Mouse (Mus musculus): Measurements from ENCODE around the gene Klc4. TPM values are rescaled to one million over a fixed set of nuclear protein-coding genes. Genes with fewer than 3 reads are reported as not detected.
A peak's percentile ranks its signal among the peaks of the same experiment; 100 is the strongest.

Klc4 gene
- polyA plus RNA-seq, 1 experiment from 2014 or later = 45.7 TPM

DNA sequence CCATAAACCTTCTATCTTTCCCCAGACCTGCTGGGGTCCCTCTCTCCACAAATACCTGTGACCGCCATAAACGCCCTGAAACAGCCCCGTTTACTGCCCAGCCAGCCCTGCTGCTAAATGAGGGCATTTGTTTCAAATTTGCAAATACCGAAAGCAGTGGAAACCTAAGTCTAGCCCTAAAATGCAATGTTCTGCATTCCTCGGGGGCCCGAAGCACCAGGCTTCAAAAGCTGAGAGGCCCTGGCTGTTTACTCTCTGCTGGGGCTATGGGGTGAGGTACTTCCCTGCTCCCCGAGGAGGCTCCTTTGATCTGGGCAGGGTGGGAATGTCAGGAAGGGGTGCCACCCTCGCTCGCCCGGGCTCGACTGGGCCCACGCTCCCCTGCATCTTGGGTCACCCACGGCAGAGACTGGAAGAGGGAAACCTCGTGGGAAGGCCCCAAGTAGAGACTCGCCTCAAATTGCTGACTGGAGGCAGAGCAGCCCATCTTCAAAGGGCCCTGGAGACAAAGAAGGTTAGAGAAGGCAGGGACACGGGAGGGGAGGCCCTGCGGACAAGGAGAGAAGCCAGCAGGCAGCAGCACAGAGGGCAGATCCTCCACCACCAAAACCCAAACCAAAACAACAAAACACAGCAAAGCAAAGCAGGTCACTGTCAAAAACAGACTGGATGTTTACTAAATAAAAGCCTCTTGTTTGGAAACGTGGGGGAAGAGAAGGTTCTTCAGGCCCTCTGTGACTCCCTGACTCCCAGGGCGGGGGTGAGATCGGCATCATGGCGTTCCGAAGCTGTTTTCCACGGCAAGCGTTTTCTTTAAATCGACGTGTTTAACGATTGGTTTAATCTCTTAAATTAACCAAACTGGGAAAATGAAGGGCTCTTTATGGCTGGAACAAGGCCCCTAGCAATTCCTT lies 26.8 kb downstream of the Klc4 start:
- ATAC-seq (replicated peaks; ENCODE audit: low FRiP score, low TSS enrichment, low read depth) = peak; percentile 32; the same call in 1 of the 2 replicates
- Histone ChIP-seq H3K9me3 (ENCODE audit: control insufficient read depth, low read length) (no peaks in the 10 kb centered on the region), H3K36me3 (ENCODE audit: control insufficient read depth, insufficient read depth, low read length) (no peaks in the 10 kb centered on the region), H3K27me3 (replicated peaks; ENCODE audit: control insufficient read depth, insufficient read depth, low read length) (no peaks in the 10 kb centered on the region), H3K4me1 (replicated peaks; ENCODE audit: control insufficient read depth, insufficient read depth, low read length) (peaks cover 84% of the 10 kb centered on the region), H3K4me3 (ENCODE audit: low read depth, low read length) (no peak overlapping the region), H3K9ac (ENCODE audit: low read length) (peak overlapping the region; percentile 40), H3K4me2 (ENCODE audit: low read length) (peak overlapping the region; percentile 43), H3K27ac (ENCODE audit: low read depth) (peak overlapping the region; percentile 94)
- DNase-seq (ENCODE audit: low spot score) = peak; percentile 76
- 10% methylated on average over 27 of the region's 27 CpGs for WGBS

GRCm38 (mm10) chr17:46618394-46618768 lies 27.4 kb downstream of the Klc4 start:
- WGBS = 6% methylated on average over 6 of the region's 6 CpGs
- Histone ChIP-seq H3K9me3 (ENCODE audit: control insufficient read depth, low read length) (no peaks in the 10 kb centered on the region), H3K27me3 (replicated peaks; ENCODE audit: control insufficient read depth, insufficient read depth, low read length) (no peaks in the 10 kb centered on the region), H3K4me2 (ENCODE audit: low read length) (peak overlapping the region; percentile 43), H3K9ac (ENCODE audit: low read length) (peak overlapping the region; percentile 40), H3K36me3 (ENCODE audit: control insufficient read depth, insufficient read depth, low read length) (no peaks in the 10 kb centered on the region), H3K27ac (ENCODE audit: low read depth) (peak overlapping the region; percentile 94), H3K4me3 (ENCODE audit: low read depth, low read length) (peak overlapping the region; percentile 10), H3K4me1 (replicated peaks; ENCODE audit: control insufficient read depth, insufficient read depth, low read length) (peaks cover 84% of the 10 kb centered on the region)
- ATAC-seq (replicated peaks; ENCODE audit: low FRiP score, low TSS enrichment, low read depth) (peak; percentile 24; the same call in 1 of the 2 replicates), DNase-seq (ENCODE audit: low spot score) (peak; percentile 70)

DNA sequence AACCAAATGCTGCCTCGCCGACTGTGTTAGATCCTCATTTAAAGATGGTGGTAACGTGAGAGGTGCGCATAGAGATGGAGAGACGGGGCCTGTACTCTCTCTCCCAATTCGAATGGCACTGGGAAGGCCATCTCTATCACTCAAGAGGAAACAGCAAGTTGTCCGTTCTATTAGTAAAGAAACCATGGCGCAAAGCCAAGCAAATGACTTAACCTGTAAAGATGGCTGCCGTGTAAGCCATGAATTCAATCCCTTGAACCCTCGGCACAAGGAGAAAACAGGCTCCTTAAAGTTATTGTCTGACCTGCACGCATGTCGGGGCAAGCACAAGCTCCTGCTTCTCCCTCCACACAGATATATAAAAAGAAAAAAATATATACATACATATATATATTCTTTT lies 28.0 kb downstream of the Klc4 start:
- peak overlapping the region; percentile 40; the same call in 1 of the 2 replicates for H3K9ac ChIP-seq (ENCODE audit: low read length)
- peaks cover 84% of the 10 kb centered on the region for H3K4me1 ChIP-seq (replicated peaks; ENCODE audit: control insufficient read depth, insufficient read depth, low read length)
- 37% methylated on average over 12 of the region's 12 CpGs for WGBS
- H3K4me3 ChIP-seq (ENCODE audit: low read depth, low read length) = peak overlapping the region; percentile 10
- DNase-seq (ENCODE audit: low spot score) = no peak
- H3K4me2 ChIP-seq (ENCODE audit: low read length) = peak overlapping the region; percentile 43
- H3K9me3 ChIP-seq (ENCODE audit: control insufficient read depth, low read length) = no peaks in the 10 kb centered on the region
- no peaks in the 10 kb centered on the region for H3K36me3 ChIP-seq (ENCODE audit: control insufficient read depth, insufficient read depth, low read length)
- peak overlapping the region; percentile 94 for H3K27ac ChIP-seq (ENCODE audit: low read depth)
- no peaks in the 10 kb centered on the region for H3K27me3 ChIP-seq (replicated peaks; ENCODE audit: control insufficient read depth, insufficient read depth, low read length)
- ATAC-seq (replicated peaks; ENCODE audit: low FRiP score, low TSS enrichment, low read depth) = no peak; the same call in 1 of the 2 replicates

DNA sequence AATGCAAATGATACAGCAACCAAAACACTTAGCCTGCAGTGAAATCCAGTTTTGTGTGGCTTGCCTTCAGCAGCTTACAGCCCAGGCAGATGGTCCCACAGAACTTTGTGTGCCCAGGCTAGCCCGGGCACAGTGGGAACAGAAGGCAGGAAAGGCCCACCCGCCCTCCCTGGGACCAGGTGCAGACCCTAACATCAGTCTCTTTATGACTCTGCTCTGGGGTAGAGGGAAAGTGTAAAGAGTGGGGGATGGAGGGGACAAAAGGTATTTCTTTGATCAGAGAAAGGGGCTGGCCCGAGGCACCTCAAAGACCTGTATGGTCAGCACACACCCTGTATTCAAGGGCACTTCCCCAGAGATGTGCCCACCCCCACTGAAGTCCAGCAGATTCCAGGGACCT lies 32.6 kb downstream of the Klc4 start:
- Histone ChIP-seq H3K9ac (ENCODE audit: low read length) (no peak overlapping the region), H3K4me2 (ENCODE audit: low read length) (no peak overlapping the region), H3K27me3 (replicated peaks; ENCODE audit: control insufficient read depth, insufficient read depth, low read length) (no peaks in the 10 kb centered on the region), H3K4me1 (replicated peaks; ENCODE audit: control insufficient read depth, insufficient read depth, low read length) (peaks cover 65% of the 10 kb centered on the region), H3K36me3 (ENCODE audit: control insufficient read depth, insufficient read depth, low read length) (0 out of 2 replicates have a peak, but pooled peaks cover 4% of the 10 kb centered on the region), H3K4me3 (ENCODE audit: low read depth, low read length) (no peak overlapping the region), H3K27ac (ENCODE audit: low read depth) (peak overlapping the region; percentile 24; the same call in 1 of the 2 replicates), H3K9me3 (ENCODE audit: control insufficient read depth, low read length) (no peaks in the 10 kb centered on the region)
- DNase-seq (ENCODE audit: low spot score) = peak; percentile 49
- 32% methylated on average over 3 of the region's 3 CpGs for WGBS
- ATAC-seq (replicated peaks; ENCODE audit: low FRiP score, low TSS enrichment, low read depth) = no peak

- DNase-seq (ENCODE audit: low spot score) (peak; percentile 48), ATAC-seq (replicated peaks; ENCODE audit: low FRiP score, low TSS enrichment, low read depth) (no peak)
- peak overlapping the region; percentile 51; the same call in 1 of the 2 replicates for H3K27ac ChIP-seq (ENCODE audit: low read depth)
- no peak overlapping the region for H3K4me2 ChIP-seq (ENCODE audit: low read length)
- H3K27me3 ChIP-seq (replicated peaks; ENCODE audit: control insufficient read depth, insufficient read depth, low read length) = no peaks in the 10 kb centered on the region
- H3K9me3 ChIP-seq (ENCODE audit: control insufficient read depth, low read length) = no peaks in the 10 kb centered on the region
- H3K36me3 ChIP-seq (ENCODE audit: control insufficient read depth, insufficient read depth, low read length) = 0 out of 2 replicates have a peak, but pooled peaks cover 4% of the 10 kb centered on the region
- no peak overlapping the region for H3K4me3 ChIP-seq (ENCODE audit: low read depth, low read length)
- WGBS = 22% methylated on average over 4 of the region's 4 CpGs
- peaks cover 61% of the 10 kb centered on the region for H3K4me1 ChIP-seq (replicated peaks; ENCODE audit: control insufficient read depth, insufficient read depth, low read length)
- H3K9ac ChIP-seq (ENCODE audit: low read length) = no peak overlapping the region
These were observed 33.0 kb downstream of the Klc4 start for GRCm38 (mm10) chr17:46612820-46613219.

DNA sequence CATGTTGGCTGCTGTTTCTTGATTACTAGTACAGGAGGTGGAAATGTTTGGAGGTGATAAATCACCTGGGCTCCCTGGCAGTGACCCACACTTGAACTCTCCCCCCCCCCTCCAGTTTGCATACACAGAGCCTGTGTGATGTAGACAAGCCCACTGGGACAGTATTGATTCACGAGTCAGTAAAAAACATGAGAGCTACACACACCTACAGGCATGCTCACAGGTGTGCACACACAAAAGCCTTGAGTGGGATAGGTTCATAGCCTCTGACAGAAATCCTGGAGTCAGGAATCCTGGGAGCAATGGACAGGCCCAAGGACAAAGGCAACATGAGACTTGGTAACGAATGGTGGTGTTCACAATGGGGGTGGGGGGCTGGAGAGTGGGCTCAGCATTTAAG lies 33.6 kb downstream of the Klc4 start:
- 0 out of 2 replicates have a peak, but pooled peaks have one; percentile 31 for ATAC-seq (replicated peaks; ENCODE audit: low FRiP score, low TSS enrichment, low read depth)
- peak; percentile 51 for DNase-seq (ENCODE audit: low spot score)
- H3K4me2 ChIP-seq (ENCODE audit: low read length) = no peak overlapping the region

DNA sequence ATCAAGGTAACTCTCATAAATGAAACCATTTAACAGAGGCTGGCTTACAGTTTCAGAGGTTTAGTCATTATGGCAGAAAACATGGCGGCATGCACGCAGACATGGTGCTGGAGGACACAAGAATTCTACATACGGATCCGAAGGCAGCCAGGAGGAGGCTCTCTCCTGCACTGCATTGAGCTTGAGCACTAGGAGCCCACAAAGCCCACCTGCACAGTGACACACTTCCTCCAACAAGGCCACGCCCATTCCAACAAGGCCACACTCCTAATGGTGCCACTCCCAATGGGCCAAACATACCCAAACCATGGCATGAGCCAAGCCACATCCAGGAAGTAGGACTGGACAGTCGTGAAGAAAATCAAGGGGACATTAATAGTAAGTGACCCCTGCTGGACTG lies 34.5 kb downstream of the Klc4 start:
- Histone ChIP-seq H3K9me3 (ENCODE audit: control insufficient read depth, low read length) (no peaks in the 10 kb centered on the region), H3K36me3 (ENCODE audit: control insufficient read depth, insufficient read depth, low read length) (0 out of 2 replicates have a peak, but pooled peaks cover 4% of the 10 kb centered on the region), H3K4me3 (ENCODE audit: low read depth, low read length) (no peak overlapping the region), H3K27me3 (replicated peaks; ENCODE audit: control insufficient read depth, insufficient read depth, low read length) (no peaks in the 10 kb centered on the region), H3K4me2 (ENCODE audit: low read length) (no peak overlapping the region), H3K27ac (ENCODE audit: low read depth) (no peak overlapping the region), H3K4me1 (replicated peaks; ENCODE audit: control insufficient read depth, insufficient read depth, low read length) (peaks cover 50% of the 10 kb centered on the region), H3K9ac (ENCODE audit: low read length) (no peak overlapping the region)
- WGBS = 94% methylated on average over 6 of the region's 6 CpGs
- ATAC-seq (replicated peaks; ENCODE audit: low FRiP score, low TSS enrichment, low read depth) (no peak), DNase-seq (ENCODE audit: low spot score) (no peak)

More for the DNA sequence above, 33.6 kb downstream of the Klc4 start:
- 0 out of 2 replicates have a peak, but pooled peaks cover 4% of the 10 kb centered on the region for H3K36me3 ChIP-seq (ENCODE audit: control insufficient read depth, insufficient read depth, low read length)
- H3K27me3 ChIP-seq (replicated peaks; ENCODE audit: control insufficient read depth, insufficient read depth, low read length) = no peaks in the 10 kb centered on the region
- 37% methylated on average over 2 of the region's 2 CpGs for WGBS
- H3K4me3 ChIP-seq (ENCODE audit: low read depth, low read length) = no peak overlapping the region
- peaks cover 56% of the 10 kb centered on the region for H3K4me1 ChIP-seq (replicated peaks; ENCODE audit: control insufficient read depth, insufficient read depth, low read length)
- H3K9me3 ChIP-seq (ENCODE audit: control insufficient read depth, low read length) = no peaks in the 10 kb centered on the region
- H3K9ac ChIP-seq (ENCODE audit: low read length) = no peak overlapping the region
- H3K27ac ChIP-seq (ENCODE audit: low read depth) = no peak overlapping the region

DNA sequence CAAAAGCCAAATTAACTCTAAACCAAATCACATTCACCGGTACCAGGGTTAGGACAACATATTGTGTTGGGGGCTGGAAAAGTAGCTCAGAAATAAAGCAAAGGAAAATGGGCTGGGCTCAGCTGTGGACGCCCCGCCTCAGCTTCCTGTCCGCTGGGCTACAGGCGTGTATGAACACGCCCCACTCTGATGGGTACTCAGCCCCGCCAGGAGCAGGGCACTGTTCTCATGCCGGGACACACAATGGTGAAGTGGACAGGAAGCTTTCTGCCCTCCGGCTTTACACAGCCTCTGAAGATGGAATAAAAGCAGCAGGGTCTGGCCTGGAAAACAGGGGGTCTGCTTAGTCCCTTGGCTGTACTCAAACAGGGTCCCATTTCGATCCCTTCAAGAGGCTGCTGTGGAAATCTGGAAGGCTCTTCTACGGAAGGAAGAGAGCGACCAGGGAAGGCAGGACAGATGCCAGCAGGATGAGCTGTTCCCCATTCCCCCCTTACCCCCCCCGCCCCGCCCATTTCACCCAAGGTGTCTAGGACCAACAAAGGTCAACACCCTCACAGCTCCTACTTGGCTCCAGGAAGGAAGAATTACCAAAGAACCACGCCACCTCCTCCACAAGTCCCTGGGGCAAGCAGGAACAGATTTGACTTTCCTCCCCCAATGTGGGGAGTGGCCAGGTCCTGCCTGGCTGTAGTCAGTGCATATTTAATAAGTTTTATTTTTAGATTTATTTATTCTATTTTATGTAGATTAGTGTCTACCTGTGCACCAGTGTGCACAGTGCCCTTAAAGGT lies 35.9 kb downstream of the Klc4 start:
- no peak for DNase-seq (ENCODE audit: low spot score)
- H3K4me3 ChIP-seq (ENCODE audit: low read depth, low read length) = no peak overlapping the region
- 0 out of 2 replicates have a peak, but pooled peaks cover 4% of the 10 kb centered on the region for H3K36me3 ChIP-seq (ENCODE audit: control insufficient read depth, insufficient read depth, low read length)
- no peak for ATAC-seq (replicated peaks; ENCODE audit: low FRiP score, low TSS enrichment, low read depth)
- no peak overlapping the region for H3K27ac ChIP-seq (ENCODE audit: low read depth)
- WGBS = 63% methylated on average over 15 of the region's 15 CpGs
- peaks cover 51% of the 10 kb centered on the region for H3K4me1 ChIP-seq (replicated peaks; ENCODE audit: control insufficient read depth, insufficient read depth, low read length)
- H3K9ac ChIP-seq (ENCODE audit: low read length) = no peak overlapping the region
- H3K4me2 ChIP-seq (ENCODE audit: low read length) = no peak overlapping the region
- H3K9me3 ChIP-seq (ENCODE audit: control insufficient read depth, low read length) = no peaks in the 10 kb centered on the region
- no peaks in the 10 kb centered on the region for H3K27me3 ChIP-seq (replicated peaks; ENCODE audit: control insufficient read depth, insufficient read depth, low read length)

Data from intestine, embryonic 14.5 days (tissue).